Mouse (Mus musculus): ENCODE measurements around the gene Itga5.

Gene Itga5

DNA sequence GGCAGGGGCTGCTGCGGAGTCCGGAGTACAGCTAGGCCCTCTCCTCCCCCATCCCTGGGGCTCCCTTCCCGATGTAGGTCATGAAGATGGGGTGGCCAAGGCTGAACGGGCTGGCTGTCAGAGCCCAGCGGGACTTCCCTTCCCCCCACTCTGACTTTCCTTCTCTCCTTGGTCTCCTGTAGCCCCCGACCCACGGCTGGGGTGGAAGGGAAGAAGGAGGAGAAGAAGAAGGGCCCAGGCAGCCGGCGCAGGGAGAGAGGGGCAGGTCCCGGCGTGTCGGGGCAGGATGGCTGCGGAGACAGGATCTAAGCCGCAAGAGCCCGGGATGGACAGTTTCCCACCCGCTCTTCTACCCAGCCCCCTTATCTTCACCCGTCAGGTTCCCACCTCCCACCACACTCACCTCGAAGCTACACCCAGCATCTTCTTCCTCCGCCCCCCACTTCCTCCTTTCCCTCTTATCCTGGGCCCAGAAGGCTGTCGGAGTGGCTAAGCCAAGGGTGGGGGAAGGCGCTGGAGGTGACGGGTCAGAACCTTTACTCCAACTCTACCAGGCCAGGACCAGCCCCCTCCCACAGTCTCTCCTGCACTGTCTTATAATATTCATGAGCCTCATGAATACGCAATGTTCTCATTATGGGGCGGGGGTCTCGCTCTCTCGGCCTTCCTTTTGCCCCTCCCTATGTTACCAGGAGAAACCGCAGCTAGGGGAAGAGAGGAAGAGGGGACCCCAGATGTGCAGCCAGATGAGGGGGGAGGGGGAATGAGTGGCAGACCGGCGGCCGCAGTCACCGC lies 27.2 kb downstream of the Itga5 start:
- no peak for DNase-seq (ENCODE audit: low spot score)

DNA sequence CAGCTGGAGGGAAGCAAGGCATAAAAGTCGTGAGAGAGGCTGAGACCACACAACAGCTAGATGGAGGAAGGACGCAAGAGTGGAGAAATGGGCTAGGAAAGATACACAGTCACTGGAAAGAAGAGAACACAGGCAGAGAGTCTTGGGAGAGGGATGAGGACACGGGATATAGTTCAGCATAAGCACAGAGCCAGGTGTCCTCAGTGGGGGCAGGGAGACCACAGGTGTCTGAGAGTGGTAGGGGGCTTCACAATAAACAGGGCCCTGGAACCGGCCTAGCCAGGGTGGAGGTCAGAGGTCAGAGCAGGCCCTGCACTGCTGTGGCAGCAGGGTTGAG lies 27.8 kb downstream of the Itga5 start:
- DNase-seq (ENCODE audit: low spot score), result no peak

DNA sequence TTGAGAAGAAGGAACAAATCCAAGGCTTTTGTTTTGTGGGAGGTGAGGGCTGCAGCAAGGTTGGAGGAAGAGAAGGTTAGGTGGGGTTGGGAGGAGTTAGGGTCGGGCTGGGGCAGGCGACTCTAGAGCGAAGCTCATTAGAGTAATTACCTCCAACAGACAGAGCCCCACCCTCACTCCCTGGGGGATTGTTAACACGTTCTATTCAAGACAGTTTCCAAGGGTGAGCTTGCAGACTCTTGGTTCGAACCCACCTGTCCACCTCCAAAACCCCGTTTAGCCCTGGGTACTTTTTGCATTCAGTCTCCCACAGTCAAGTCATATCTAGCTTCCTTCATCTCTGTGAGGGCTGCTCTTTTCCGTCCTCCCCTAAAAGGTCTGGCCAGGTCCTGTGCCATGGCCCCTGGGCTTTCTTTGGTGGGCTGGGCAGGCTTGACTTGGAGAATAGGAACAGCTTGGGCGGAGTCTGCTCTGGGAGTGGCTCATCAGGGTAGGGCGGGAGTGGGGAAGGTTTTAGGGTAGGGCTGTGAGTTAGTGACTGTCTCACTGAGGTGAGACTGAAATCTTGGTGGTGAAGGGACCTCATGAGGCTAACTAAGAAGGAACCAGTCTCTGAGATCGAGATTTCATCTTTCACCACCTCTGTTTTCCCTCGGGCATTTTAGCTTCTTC lies 29.4 kb downstream of the Itga5 start:
- DNase-seq (ENCODE audit: low spot score), result no peak

GRCm38 (mm10) chr15:103335488-103336235 lies 30.9 kb downstream of the Itga5 start:
- DNase-seq (ENCODE audit: low spot score), result no peak

DNA sequence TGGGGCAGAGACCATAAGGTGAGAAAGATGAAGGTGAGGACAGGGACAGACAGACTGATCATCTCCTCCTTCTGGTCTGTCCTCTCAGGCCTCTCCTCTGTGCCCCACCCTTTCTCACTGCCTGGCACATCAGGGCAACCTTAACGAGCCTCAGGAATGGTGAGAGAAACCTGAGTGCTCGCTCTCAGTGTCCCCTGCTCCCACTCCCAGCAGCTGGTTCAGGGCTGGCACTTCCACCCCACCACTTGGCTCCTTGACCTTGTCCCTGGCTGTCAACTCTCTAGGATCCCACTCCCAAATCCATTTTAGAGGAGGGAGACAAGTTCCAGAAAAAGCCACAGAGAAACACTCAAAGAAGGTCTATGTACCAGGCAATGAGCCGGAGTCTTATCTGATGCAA lies 31.5 kb downstream of the Itga5 start:
- no peak for DNase-seq (ENCODE audit: low spot score)

GRCm38 (mm10) chr15:103334194-103334593 lies 32.4 kb downstream of the Itga5 start:
- DNase-seq (ENCODE audit: low spot score), result no peak

DNA sequence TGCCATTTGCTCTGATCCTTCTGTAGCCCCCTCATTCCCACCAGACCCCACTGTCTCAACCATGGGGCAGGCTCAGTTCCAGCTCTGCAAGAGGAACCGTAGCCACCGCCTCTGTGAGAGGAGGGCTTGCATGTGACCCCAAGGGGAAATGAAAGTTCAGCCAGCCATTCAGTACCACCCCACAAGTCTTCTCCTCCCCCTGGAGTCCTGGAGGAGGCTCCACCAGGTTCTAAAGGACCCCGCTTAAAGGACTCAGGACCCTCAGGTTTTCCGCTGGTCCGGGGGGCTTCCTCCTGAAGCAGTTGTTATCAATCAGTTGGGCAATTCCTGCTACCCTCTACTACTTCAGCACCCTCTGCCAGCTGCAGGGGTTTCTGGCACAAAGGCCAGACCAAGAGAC lies 32.8 kb downstream of the Itga5 start:
- no peak for DNase-seq (ENCODE audit: low spot score)

GRCm38 (mm10) chr15:103333081-103333615 lies 33.4 kb downstream of the Itga5 start:
- DNase-seq (ENCODE audit: low spot score), result no peak

DNA sequence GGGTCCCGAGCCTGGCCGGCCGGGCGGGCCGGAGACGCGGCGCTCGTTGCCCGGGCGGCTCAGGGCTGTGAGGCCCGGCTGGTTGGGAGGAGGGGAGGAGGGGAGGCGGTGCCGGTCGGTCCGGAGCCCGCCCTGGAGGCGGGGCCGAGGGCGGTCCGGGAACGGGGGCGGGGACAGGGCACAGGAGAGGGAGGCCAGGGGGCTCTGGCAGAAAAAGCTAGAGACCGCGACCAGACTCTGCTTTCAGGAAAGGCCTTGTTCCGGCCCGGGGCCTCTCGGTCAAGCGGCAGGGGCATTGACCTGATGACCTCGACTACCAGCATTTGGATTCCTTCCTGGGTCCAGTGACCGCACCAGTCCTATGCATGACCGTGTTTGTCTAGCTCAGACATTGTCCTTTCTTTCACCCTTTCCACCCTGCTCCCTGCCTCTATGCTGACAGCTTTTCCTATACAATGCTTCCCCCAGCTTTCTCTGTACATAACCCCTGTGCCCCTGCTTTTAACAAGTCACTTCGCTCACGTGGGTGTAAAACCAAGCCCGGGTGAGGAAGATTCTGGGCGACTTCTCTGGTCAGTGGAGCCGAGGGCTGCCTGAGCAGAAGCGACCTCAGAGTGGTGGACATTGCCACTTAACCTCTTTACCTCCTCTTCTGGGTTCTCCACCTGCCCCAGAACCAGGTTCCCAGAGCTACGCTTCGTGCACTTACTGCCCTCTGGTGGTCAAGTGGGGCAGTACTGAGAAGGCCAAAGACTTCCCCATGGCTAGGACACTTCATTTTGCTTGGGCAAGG lies 42.9 kb downstream of the Itga5 start:
- no peak for DNase-seq (ENCODE audit: low spot score)

DNA sequence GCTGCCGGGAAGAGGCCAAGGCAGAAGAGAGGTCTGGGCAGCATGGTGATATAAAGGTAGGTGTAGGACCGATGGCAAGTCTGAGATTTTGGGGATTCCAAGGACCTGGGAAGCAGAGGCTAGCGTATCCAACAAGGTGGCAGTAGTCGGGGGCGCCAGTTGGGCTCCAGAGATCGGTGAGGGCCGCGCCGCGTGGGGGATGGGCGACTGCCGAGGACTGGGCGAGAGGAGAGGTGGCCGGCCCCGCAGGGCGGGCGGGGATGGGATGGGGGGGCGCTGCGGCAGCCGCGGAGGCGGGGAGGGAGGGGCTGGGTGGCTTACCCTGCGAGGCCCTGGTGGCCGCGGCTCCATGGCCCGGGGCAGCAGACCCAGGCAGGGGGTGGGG lies 43.5 kb downstream of the Itga5 start:
- no peak for DNase-seq (ENCODE audit: low spot score)

- no peak for DNase-seq (ENCODE audit: low spot score)
Measured at GRCm38 (mm10) chr15:103322396-103322795, 44.2 kb downstream of the Itga5 start.

DNA sequence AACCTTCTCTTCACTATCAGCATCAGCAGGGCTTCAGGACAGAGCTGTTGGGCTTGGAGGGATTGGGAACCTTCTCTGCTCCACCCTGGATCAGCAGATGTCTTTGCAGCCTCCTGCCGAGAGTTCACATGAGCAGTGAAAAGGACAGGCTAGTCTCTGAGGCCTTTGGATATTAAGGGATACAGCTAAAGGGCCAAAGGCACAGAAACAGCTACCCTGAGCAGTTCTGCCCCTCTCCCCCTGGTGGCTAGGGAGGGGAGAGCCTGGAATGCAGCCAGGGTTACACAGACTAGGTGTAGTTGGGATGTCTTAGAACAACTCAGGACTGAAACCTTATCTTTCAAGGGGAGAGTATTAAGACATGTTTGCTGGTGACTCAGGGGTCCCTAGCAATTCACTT lies 45.5 kb downstream of the Itga5 start:
- no peak for DNase-seq (ENCODE audit: low spot score)

- no peak for DNase-seq (ENCODE audit: low spot score)
Measured at GRCm38 (mm10) chr15:103318201-103318816, 48.3 kb downstream of the Itga5 start.

- DNase-seq (ENCODE audit: low spot score), result no peak
Measured at GRCm38 (mm10) chr15:103317731-103318130, 48.8 kb downstream of the Itga5 start.

- no peak for DNase-seq (ENCODE audit: low spot score)
Measured at GRCm38 (mm10) chr15:103317120-103317519, 49.4 kb downstream of the Itga5 start.

DNA sequence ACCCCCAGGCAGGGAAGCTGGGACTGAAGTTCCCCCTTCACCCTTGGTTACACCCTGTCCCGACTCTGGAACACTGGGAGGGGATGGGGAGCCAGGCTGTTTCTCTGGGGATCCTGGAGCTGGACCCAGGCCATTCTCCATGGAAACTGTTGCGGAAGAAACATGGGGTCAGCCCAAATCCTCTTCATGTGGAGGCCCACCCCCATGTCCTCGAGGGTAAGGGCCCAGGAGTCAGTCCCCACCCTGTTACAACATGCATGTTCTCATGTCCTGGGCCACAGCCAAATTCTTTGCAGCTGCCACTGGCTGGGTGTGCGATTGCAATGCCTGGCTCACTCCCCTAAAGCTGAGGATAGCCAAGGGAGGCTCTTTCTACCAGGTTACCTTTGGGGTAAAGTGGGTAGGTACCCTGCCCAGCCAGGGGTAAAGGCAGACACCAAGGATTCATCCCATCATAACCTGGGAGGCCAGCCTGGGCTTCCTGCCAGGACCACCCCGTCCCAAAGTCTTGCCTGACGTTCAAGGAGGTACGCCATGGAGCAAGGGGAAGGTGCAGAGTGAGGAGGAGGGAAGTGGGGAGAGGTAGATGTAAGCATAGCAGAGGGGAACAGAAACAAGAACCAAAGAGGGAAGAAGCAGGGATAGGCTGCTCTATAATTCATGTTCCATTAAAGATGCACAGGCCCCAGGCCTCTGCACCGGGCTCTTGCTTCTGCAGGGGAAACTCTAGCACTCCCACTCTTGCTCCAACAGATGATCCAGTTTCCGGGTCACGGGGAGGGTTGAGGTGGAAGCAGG lies 50.4 kb downstream of the Itga5 start:
- DNase-seq (ENCODE audit: low spot score), result no peak

GRCm38 (mm10) chr15:103315011-103315502 lies 51.5 kb downstream of the Itga5 start:
- no peak for DNase-seq (ENCODE audit: low spot score)

GRCm38 (mm10) chr15:103314181-103314580 lies 52.4 kb downstream of the Itga5 start:
- no peak for DNase-seq (ENCODE audit: low spot score)

- DNase-seq (ENCODE audit: low spot score), result no peak
Measured at GRCm38 (mm10) chr15:103313495-103314095, 53.0 kb downstream of the Itga5 start.

DNA sequence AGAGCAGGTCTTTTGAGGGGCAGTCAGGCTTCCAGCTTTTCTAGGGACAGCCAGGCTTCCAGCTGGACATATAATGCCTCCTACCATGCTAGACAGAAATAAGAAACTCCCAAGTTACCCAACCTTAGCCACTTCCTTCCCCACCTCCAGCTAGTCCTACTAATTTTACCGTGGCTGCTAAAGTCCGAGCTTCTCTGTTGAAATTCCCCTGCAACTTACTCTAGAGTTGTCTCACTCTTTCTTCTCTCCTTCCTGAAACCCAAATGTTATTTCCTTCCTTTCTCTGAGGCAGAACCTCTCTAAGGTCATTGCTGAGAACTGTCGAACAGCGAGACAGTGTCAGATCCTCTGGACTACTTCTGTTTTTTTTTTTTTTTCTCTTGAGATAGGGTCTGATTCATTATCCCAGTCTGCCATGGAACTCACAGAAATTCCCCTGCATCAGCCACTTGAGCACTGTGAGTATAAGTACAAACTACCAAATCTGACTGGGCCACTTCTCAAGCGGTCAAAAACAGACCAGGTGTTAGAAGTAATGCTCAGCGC lies 56.1 kb downstream of the Itga5 start, which contains the start of gene Gpr84:
TSS of gene Gpr84 (minus strand) at position 248 of the 546 bp plus-strand sequence.
- DNase-seq (ENCODE audit: low spot score), result no peak

All from layer of hippocampus, adult 9-10 months (tissue).